Mouse (Mus musculus) granulocyte monocyte progenitor cell, adult 5-6 weeks (primary cell): ENCODE measurements around the gene 1700123L14Rik. TPM values are rescaled to one million over a fixed set of nuclear protein-coding genes. Genes with fewer than 3 reads are reported as not detected.
"Not testable (repeated sequence)": the region's sequence is repeated elsewhere in the genome, so short reads cannot be mapped to it uniquely, and the experiment has no call there.

Source experiments
- ATAC-seq: replicated peaks from 2 replicates; pipeline ENCODE4 v1.8.0; 2016; ENCODE audit warnings: mild to moderate bottlenecking, moderate TSS enrichment, inconsistent platforms; ENCODE audit not compliant: poor library complexity, severe bottlenecking
- total RNA-seq, 2 experiments: library from RNA; stranded (forward) in 1 of 2; stranded (reverse) in 1 of 2; fragments of 200-712, 200-1000 nt in 1 of 2; fragments of >200 nt in 1 of 2; fragmentation: Nextera tagmentation in 1 of 2; gene quantifications; 2 replicates each; pipeline ENCODE4 v1.2.3; 2014 to 2017

1700123L14Rik gene
- total RNA-seq (2014; fragmentation: Nextera tagmentation) (not detected in 2 replicates), total RNA-seq (2017) (not detected in 2 replicates)

DNA sequence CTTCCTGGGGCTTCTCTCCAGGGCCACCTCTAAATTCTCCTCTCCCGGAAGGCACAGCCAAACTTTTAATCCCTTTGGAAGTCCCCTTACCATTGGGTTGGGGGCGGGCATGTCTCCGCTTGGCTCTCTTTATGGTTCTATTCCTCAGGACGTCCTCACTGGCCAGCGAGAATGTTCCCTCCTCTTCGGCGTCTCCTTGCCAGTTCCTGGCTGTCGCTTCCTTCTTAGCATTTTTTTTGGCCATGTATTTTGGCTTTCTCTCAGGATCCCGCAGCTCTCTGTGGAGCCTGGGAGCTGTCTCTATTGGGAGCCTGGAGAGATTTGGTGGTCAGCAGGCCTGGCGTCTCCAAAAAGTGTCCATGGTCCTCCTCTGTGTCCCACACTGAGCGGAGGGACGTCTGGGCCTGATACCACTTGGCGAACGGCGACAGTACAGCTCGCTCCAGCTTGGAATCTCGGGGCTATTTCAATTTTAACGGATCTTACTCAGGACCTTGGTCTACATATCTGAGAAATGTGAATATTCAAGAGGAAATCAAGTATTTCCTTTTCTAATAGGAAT lies at the start of gene 1700123L14Rik:
1700123L14Rik (minus strand) TSS at position 426 of the 562 bp plus-strand sequence.
- no peak for ATAC-seq

DNA sequence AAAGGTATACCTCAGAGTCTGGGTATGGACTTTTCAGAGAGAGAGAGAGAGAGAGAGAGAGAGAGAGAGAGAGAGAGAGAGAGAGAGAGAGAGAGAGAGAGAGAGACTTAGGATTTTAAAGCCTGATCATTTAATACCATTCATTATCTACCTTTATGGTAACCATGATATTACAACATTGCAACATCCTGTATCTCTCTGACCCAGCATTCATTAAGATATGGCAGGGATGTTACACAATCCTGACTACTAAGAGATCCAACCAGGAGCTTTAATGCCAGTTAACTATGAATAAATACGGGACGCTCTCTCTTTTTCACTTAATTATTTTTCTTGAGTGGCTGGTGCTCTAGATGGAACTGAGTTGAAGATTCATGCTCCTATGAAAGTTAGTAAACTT lies 39.4 kb upstream of the 1700123L14Rik start:
- no peak for ATAC-seq

DNA sequence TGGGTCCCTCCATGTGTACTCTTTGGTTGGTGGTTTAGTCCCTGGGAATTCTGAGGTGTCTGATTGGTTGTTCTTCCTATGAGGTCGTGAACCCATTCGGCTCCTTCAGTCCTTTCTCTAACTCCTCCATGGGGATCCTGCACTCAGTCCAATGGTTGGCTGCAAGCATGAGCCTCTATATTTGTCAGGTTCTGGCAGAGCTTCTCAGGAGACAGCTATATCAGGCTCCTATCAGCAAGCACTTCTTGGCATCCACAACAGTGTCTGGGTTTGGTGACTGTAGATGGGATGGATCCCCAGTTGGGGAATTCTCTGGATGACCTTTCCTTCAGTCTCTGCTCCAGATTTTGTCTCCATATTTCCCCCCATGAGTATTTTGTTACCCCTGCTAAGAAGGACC lies 32.9 kb upstream of the 1700123L14Rik start:
- ATAC-seq: not testable (repeated sequence)

DNA sequence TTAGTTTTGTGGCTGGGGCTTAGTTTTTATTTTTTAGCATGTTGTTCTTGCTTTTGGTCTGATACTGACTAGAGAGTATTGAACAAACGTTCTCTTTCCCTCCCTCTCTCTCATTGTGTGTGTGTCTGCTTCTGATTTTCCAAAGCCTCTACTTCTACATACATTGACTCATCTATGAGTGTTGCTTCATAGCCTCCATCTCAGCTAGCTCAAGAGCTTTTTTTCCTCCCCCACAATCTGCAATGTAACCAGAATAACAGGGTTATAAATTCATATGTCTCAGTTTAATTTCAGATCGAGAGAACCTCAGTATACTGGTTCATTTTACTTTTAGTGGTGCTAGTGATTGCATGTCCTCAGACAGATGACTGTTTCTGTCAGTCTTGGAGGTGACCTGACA lies 20.5 kb upstream of the 1700123L14Rik start:
- no peak for ATAC-seq

DNA sequence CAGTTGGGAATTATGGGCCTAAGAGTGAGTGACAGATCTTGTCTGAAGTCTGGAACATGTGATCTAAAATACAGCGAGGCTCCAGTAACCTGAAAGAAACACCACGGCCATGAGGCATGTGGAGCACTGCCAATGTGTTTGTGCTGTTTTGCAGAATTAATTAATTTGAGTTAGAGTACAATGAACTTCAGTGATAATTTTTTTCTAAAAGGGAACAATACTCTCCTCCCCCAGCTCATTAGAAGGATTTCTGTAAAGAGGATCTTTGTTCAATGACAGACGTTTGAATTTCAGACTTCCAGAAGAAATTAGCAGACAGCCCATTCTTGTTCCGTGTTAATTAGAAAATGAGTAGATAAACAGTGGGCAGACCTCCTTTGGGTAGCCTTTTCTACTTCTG lies 17.3 kb upstream of the 1700123L14Rik start:
- ATAC-seq: no peak

DNA sequence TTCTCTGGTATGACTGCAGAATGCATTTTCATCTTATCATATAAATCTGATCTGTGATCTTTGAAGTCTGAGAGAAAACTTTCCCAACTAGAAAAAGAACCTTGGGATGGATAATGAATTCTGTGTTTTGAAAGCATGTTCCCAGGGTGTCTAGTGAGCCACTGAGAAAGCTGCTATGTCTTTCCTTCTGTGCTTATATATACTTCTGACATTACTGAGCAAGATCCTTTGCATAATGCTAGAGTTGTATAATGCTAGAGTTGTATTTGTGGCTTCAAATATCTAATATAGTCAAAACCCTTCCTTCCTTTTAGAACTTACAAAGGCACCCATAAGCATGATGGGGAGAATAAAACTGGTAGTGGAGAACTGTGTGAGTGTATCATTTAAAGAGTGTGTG lies 12.5 kb upstream of the 1700123L14Rik start:
- ATAC-seq: no peak

DNA sequence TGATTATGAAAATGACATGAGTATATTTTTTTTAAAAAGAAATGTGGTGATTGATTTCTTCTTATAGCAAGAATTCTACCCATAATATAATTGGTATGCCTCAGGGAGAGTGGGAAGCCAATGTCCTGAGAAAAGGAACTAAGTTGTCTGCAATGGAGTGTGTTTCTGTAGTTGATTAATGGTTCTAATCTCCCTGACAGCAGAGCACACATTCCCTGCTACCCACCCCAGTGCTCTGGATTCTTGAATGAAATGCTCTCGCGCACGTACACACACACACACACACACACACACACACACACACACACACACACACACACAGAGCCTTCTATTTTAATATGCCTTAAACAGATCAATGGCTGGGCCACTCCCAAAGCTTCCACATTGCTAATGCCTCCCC lies 7.6 kb upstream of the 1700123L14Rik start:
- ATAC-seq: no peak

DNA sequence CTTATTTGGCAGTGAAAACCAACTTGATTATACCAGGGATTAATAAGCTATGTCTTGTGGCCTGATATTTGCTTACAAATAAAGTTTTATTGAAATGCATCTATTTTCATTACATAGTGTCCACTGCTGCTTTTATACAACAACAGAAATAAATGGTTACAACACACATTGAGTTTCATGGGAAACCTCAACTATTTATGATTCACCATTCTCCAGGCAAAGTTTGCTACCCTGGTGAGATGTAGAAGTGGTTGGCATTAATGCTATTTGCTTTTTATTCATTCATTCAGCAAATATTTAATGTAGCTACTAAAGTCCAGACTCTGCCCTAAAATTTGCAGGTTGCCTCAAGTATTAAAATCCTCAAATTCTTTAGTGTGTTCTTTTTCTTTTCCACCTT lies 988 bp upstream of the 1700123L14Rik start:
- ATAC-seq: no peak

DNA sequence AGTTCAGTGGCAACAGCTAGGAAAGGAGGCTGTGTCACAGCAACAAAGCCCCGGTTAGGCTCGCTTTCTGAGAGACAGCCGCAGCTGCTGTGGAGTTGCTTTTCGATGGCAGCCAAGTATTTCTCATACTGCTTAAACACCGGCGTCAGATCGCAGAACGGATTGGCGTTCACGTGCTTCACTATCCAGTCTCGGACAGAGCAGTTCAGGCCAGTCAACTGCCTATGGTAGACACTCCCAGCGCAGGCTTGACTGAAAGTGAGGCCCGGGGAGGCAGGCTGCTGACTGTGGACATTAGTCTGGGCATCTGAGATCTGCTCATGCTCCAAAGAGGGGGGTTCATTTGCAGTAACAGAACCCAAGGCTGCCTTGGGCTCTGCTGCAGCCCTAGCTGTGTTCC lies 640 bp downstream of the 1700123L14Rik start:
- no peak for ATAC-seq

DNA sequence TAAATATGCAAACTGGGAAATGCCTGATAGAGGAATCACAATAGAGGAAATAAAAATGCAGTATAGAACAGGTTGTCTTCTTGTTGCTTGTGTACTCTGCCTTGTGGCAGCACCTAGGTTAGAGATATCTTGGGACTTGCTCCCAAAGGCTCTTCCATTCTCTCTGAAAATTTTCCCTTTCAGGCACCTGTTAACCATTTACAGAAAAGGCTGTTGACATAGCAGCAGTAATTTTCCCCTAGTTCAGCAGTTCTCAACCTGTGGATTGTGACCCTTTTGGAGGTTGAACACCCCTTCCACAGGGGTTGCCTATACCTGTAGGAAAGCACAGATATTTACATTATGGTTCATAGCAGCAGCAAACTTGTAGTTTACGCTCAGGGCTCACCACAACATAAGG lies 22.7 kb downstream of the 1700123L14Rik start:
- ATAC-seq: no peak

DNA sequence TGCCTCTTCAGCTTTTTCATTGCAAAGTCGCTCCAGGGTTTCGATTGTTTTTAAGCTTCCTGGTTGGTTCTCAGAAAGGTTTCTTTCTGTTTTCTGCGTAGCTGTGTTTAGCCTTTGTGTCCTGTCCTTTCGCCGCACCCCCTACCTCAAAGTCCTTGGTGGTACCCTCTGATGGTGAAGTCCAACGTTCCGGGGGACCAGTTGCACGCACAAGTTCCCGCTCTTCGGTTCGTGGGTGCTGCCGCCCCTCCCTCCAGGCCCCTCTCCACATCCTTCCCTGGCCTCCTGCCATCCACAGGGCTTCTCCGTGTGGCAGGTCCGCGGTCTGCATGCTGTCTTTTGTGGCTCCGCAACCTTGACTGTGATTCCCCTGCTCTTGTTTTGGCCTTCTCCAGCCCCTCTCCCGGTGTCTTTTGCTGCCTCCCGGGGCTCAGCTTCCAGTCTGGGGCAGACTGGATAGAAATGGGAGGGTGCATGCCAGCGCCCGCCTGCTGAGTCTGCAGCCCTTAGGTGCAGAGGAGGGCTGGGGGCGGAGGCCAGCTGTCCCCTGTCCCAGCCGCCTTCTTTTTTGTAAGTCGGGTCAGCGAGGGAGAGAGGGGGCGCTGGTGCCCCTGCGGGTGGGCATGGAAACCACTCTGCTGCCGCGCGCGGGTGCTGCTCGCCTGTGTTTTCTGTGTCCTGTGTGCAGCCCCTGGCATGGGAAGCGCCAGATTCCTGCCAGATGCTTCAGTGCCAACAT lies 49.3 kb downstream of the 1700123L14Rik start:
- peak; percentile 56 for ATAC-seq

DNA sequence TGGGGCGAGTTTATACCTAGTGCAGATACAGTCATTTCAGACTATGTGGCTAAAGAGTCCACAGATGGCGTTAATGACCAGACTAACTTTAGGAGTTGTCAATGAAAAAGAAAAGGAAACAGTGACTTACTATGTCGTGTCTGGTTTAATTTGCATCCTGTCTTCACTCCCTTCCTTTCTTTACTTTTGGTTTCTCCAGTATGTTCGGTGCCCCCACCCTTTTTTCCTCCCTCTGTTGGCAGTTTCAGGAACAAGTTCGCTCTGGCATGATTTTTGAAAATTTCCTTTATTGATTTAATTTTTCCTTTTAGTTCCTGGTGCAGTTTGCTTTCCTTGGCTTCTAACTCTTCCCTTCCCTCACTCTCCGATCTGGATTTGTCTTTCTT lies 49.9 kb downstream of the 1700123L14Rik start:
- no peak for ATAC-seq

Other genes with a start within 250 kb of the 1700123L14Rik start
- not detected in 2 replicates for gene Fam19a1, start 53.1 kb downstream of the 1700123L14Rik start, total RNA-seq (2014; fragmentation: Nextera tagmentation)
- not detected in 2 replicates for gene Fam19a1, start 53.1 kb downstream of the 1700123L14Rik start, total RNA-seq (2017)